Mouse (Mus musculus): Measurements from ENCODE around the gene Cct8.
"Not testable (repeated sequence)": the region's sequence is repeated elsewhere in the genome, so short reads cannot be mapped to it uniquely, and the experiment has no call there.

The Cct8 gene

GRCm38 (mm10) chr16:87495716-87496447 is at the start of gene Cct8:
Gene Cct8 (minus strand): TSS chr16:87495873.
- peak; percentile 96 for DNase-seq

DNA sequence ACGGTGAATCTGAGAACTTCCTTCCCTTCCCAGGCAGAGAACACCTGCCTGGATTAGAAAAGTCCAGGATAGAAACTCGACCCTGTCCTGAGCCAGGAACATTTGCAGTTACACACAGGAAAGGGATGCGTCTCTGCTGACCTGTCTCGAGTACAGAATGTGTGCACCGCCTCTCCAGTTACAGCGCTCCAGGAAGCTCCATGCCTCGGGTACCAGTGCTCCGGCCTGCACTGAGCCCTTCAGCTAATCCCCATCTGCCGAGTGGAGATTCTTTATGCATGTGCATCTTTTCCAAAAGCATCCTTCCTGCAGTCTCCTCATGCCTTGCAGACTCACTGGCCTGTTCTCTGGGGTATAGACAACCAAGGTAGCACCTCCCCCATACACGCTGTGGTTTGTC is 33.1 kb upstream of the Cct8 start:
- DNase-seq, result no peak

DNA sequence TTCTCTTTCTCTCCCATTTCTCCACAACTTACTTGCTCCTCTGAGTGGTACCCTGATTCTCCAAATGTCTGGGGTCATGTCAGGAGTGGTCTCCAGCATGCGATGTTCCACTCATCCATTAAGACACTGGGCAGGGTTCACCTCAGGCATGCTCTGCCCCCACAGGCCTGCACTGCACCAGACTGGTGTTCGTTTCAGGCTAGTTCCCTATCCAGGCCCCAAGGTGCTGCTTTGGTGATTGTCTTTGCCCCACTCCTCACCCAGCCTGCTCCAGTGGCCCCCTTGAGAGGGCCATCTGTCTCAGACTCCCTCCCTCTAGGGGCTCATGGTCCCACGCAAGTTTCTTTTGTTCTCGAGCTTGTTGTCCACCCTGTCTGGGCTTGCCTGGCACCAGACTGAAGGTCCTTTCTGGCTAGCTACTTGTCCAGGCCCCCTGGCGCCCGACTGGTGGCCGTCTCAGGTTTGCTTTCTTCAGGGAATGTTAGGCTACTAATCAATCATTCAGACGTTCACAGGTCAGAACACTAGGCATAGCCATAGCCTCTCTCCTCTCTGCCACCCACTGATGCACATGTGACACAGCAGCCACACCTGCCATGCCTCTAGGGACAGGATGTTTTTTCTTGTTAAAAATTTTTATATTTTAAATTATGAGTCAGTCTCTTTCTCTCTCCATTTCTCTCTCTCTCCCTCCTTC is 32.0 kb upstream of the Cct8 start:
- DNase-seq, result no peak

- DNase-seq, result no peak
These were observed 28.6 kb upstream of the Cct8 start for GRCm38 (mm10) chr16:87524228-87524627.

DNA sequence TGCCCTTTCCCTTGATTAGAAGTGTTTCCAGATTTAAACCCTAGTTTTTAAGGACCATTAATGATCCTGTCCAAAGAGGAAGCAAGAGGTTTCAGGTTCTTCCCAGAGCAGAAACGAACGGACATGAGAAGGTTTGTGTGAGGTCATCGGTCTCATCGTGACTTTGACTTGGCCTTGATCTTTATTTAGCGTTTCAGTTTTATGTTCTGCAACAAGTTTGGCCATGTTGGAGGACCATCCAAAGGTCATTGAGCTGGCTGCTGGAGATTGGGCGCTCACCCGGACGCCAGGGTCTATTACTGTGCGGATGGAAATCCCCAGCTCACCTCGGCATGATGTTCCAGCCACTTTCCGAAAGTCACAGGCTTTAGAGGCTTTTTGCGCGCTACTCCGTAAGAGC is 16.7 kb upstream of the Cct8 start:
- no peak for DNase-seq

DNA sequence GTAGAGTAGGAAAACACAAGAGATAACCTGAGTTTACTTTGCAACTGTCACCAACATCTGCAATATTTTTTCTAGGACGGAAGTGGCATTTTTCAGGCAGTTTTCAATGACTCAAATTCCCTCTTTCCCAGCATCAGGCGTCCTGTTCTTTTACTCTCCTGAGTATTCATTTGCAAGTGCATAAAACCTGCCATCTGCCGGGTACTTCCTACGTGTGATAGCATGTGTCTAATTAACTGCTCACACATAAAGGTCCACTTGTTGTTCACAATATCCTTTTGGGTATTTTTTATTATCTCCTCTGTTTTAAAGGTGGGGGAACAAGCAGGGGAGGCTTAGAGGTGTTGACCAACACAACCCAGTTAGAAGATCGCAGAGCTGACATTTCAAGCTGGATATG is 16.0 kb upstream of the Cct8 start:
- no peak for DNase-seq

DNA sequence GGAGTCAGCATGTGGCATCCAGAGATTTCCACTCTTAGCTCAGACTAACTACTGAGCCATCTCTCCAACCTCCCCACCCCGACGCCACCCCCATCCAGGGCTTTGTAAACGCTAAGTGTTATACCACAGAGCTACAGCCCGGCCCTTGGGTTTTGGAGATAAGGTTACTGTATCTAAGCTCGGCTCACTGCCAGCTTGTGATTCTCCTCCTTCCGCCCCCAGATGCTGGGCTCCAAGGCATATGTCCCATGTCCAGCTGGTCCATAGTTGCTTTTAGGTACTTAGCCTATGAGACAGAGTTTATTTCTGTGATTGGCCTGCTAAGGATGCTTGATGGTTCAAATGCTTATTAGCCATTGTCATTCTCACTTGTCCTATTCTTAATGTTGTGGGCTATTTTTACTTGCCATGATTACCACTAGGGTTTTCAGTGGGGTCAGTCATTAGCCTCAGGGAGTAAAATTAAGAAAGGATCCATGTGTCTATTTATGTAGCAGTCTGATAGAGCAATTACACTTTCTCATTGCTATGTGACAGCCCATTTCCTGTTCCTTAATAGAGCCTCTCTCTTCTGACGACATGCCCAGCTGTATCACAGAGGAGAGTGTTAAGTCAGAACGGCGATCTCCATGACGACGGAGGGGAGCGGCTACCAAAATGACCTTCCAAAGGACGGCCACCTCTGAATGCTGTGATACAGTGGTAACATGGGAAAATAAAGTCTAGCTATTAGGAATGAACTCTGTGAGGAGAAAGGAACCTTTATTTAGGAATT is 5.8 kb upstream of the Cct8 start:
- DNase-seq, result no peak

- DNase-seq, result no peak
These were observed 3.9 kb upstream of the Cct8 start for GRCm38 (mm10) chr16:87499556-87499955.

DNA sequence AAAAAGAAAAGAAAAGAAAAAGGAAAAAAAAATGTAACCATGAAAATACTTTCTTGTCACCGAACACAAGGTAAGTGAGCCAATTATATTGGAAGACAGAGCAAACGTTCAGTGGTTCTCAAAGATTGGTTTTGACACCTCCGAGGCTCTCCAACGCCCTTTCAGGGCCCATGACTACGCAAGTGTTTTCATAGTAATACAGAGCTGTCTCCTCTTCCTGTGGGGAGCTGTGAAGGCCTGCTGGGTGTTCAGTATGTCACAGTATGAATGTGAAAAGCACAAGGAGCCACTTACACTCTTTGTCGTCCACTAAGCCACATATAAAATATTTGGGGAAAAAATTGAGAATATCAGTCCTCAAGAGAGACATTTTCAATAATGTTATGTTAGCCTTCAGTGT is 1.5 kb upstream of the Cct8 start:
- no peak for DNase-seq

GRCm38 (mm10) chr16:87496728-87497127 is 1.1 kb upstream of the Cct8 start:
- DNase-seq, result peak; percentile 11

- DNase-seq, result no peak
These were observed 568 bp downstream of the Cct8 start for GRCm38 (mm10) chr16:87494955-87495655.

- DNase-seq, result not testable (repeated sequence)
These were observed 3.4 kb downstream of the Cct8 start for GRCm38 (mm10) chr16:87492191-87492792.

DNA sequence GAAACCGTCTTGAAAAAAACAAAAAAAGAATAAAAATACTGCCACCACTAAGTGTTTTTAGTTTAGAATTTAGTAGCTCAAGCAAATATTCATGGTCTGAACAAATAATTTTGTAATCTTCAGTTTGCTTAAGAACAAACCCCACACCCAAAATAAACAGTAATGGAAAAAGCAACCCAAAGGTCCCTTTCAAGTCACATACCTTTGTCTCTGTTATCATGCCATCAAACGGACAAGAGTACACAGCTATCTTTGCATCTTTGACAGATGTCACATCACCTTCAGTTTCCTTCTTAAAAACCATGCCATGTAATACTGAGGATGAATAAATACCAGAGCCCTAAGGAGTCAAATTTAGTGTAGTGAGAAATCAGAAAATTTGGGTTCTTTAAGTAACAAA is 7.1 kb downstream of the Cct8 start:
- DNase-seq, result no peak

- DNase-seq, result no peak
These were observed 8.9 kb downstream of the Cct8 start for GRCm38 (mm10) chr16:87486739-87487138.

GRCm38 (mm10) chr16:87484367-87484766 is 11.3 kb downstream of the Cct8 start:
- DNase-seq, result no peak

- DNase-seq, result no peak
These were observed 25.1 kb downstream of the Cct8 start for GRCm38 (mm10) chr16:87470579-87470978.

GRCm38 (mm10) chr16:87458752-87459151 is 36.9 kb downstream of the Cct8 start:
- DNase-seq, result no peak

- DNase-seq, result no peak
These were observed 40.5 kb downstream of the Cct8 start for GRCm38 (mm10) chr16:87455180-87455611.

DNA sequence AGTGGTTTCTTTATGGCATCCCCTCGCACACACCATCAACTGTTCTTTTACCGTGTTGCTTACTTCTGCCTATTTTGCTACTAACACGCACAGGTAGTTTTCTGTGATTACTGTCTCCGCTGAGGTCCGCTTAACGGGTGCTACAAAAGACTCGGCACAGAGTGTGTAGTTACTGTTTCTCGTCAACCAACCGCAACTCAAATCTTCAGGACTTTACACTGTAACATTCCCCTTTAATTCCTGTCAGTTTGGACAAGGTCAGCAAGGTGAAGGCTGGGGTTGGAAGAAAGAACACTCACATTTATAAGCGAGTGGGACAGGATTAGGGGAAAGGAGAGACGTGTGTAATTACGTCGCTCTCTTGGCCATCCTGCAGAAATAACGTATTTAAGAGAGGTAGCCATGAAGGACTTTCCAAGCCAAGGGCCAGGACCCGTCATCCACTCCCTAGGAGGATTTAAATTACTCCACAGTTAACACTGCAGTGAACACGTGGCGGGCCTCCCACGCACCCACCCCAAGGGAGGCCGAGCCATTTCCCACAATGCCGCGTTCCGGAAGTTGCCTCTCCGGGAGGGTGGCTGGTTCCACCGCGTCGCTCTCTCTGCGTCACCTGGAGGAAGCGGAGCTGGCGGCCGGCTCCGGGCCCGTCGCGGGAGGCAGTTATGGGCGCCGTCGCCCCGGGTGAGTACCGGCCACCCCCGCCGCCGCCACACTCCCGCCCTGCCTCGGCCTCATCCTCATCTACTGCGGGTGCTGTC is 41.1 kb downstream of the Cct8 start, which contains the start of gene Usp16:
TSS of gene Usp16 (plus strand) at position 285 of the 761 bp plus-strand sequence.
- peak; percentile 89 for DNase-seq

DNA sequence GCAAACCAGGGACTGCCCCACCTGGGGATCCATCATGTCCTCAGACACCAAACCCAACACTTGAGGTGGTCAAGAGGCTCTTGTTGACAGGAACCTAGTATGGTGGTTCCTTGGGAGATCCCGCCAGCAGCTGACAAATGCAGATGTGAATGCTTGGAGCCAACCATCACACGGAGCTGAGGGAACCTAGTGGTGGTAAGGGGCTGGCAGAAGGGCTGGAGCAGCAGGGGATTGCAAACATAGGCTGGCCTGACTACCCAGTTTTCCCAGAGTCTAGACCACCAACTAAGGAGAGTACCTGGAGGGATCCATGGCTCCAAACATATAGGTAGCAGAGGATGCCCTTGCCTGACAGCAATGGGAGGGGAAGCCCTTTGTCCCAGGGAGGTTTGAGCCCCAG is 42.4 kb downstream of the Cct8 start:
- no peak for DNase-seq

GRCm38 (mm10) chr16:87445528-87445927 is 50.1 kb downstream of the Cct8 start:
- DNase-seq, result no peak

- DNase-seq, result no peak
These were observed 50.6 kb downstream of the Cct8 start for GRCm38 (mm10) chr16:87445110-87445509.

Data from cerebellum, adult 11-12 months (tissue).